Mouse (Mus musculus) lung, postnatal 0 days (tissue): Measurements from ENCODE around the gene Ercc2.

Source experiments
- CTCF ChIP-seq: IDR thresholded peaks from 2 replicates; pipeline ENCODE4 v1.5.1; 2016; ENCODE audit warnings: antibody characterized with exemption, mild to moderate bottlenecking
- EP300 ChIP-seq: IDR thresholded peaks from 2 replicates; pipeline ENCODE4 v1.6.1; 2016; ENCODE audit warnings: antibody characterized with exemption, mild to moderate bottlenecking, control low read depth

DNA sequence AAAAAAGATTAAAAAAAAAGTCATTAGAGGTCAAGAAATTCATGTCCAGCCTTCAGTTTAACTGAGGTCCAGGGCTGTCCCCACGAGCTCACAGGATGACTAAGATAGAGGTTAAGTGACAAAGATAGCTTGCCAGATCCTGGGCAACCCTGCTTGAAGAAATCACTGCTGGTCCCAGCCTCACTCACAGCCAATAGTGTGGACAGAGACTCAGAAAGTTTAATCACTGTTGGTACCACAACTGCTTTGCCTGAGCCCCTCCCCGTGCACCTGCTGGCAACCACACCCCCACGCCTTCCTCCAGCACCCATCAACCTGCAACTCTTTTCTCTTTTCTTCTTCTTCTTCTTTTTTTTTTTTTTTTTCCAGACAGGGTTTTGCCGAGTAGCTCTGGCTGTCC, 42.2 kb downstream of the Ercc2 start:
- TF ChIP-seq EP300, result no peak
- TF ChIP-seq CTCF, result no peak
